Mouse (Mus musculus) heart, embryonic 11.5 days (tissue): Measurements from ENCODE around the gene Tmem205. TPM values are rescaled to one million over a fixed set of nuclear protein-coding genes. Genes with fewer than 3 reads are reported as not detected.

Experiments used
- ATAC-seq: fragments of 200-750 bp; cut with Nextera tagmentation; replicated peaks from 2 replicates; pipeline ENCODE4 v1.8.0; 2017; ENCODE audit warnings: moderate library complexity; ENCODE audit not compliant: insufficient number of reproducible peaks, low FRiP score, low TSS enrichment
- H3K27ac ChIP-seq: fragments of 300-500 bp; sonication (generic); 2 replicates; pipeline ENCODE4 v1.5.1; 2014; ENCODE audit warnings: mild to moderate bottlenecking, low read depth, low read length
- H3K27me3 ChIP-seq: fragments of 300-500 bp; sonication (generic); 2 replicates; pipeline ENCODE4 v1.6.1; 2014; ENCODE audit warnings: mild to moderate bottlenecking, low read length, mixed read lengths; ENCODE audit not compliant: control insufficient read depth, insufficient read depth
- H3K36me3 ChIP-seq: fragments of 300-500 bp; sonication (generic); 2 replicates; pipeline ENCODE4 v1.6.1; 2014; ENCODE audit warnings: mild to moderate bottlenecking, low read length, moderate library complexity, mixed read lengths; ENCODE audit not compliant: control insufficient read depth, insufficient read depth
- H3K4me1 ChIP-seq: fragments of 300-500 bp; sonication (generic); 2 replicates; pipeline ENCODE4 v1.6.1; 2014; ENCODE audit warnings: low read length; ENCODE audit not compliant: control insufficient read depth, insufficient read depth
- H3K4me2 ChIP-seq: fragments of 300-500 bp; sonication (generic); 2 replicates; pipeline ENCODE4 v1.6.1; 2014; ENCODE audit warnings: mild to moderate bottlenecking, moderate library complexity
- H3K4me3 ChIP-seq: fragments of 300-500 bp; sonication (generic); 2 replicates; pipeline ENCODE4 v1.5.1; 2014; ENCODE audit warnings: low read depth, low read length
- H3K9ac ChIP-seq: fragments of 300-500 bp; sonication (generic); 2 replicates; pipeline ENCODE4 v1.6.1; 2014; ENCODE audit warnings: mild to moderate bottlenecking, low read depth, low read length, moderate library complexity
- H3K9me3 ChIP-seq: fragments of 300-500 bp; sonication (generic); replicated peaks from 2 replicates; pipeline ENCODE4 v1.6.1; 2016; ENCODE audit warnings: low read length; ENCODE audit not compliant: control insufficient read depth
- WGBS: fragments of 180-500 bp; shearing (Covaris S2); extraction: QIAGEN DNeasy Blood & Tissue Kit; methylation state at CpG from one replicate; pipeline ENCODE4 v1.1.7; 2014; ENCODE audit not compliant: insufficient replicate concordance; 5-methylcytosine and 5-hydroxymethylcytosine counted together
- polyA plus RNA-seq: library from polyadenylated mRNA; unstranded; fragments of >200 nt; fragmentation: Nextera tagmentation; extraction: Ambion mirVana; gene quantifications from 2 replicates; pipeline ENCODE4 v1.2.1, GENCODE M21; 2014

Gene Tmem205
- polyA plus RNA-seq, 1 experiment from 2014 or later = 39.0 TPM

DNA sequence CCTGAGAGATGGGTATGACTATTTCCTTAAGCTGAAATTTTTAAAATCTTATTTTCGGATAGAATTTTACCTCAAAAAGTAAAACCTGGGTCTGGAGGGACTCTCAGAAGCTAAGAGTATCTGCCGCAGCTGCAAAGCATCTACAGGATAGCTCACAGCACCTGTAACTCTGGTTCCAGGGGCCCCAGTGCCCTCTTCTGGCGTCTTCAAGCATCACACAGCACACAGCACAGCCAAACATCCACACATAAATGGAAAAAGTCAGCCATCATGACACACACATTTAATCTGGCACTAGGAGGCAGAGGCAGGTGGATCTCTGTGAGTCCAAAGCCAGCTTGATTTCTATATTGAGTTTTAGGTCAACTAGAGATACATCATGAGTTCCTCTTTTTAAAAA is 50.8 kb downstream of the Tmem205 start:
- no peak for ATAC-seq
- H3K9ac ChIP-seq = no peak overlapping the region
- H3K4me3 ChIP-seq = no peak overlapping the region
- WGBS = 51% methylated on average over 3 of the region's 3 CpGs
- no peak overlapping the region for H3K4me2 ChIP-seq
- H3K36me3 ChIP-seq = no peaks in the 10 kb centered on the region
- H3K27ac ChIP-seq = no peak overlapping the region
- no peaks in the 10 kb centered on the region for H3K4me1 ChIP-seq
- no peaks in the 10 kb centered on the region for H3K27me3 ChIP-seq
- no peaks in the 10 kb centered on the region for H3K9me3 ChIP-seq

DNA sequence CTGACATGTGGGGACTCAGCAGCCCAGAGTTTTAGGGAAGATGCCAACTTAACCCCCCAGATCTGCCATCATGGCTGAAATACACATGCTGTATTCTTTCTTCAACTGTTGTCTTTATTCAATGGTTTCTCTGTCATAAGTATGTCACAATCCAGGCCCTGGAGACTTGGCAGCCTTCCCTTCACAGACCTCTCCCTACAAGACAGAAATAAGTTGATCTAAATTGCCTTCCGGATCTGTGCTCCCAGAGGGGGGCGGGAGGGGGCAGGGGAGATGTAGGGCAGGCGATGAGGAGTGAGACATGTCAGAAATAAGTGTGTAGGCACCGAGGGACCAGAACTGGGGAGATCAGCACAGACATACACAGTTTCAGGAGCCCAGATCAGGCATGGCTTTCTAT is 55.2 kb downstream of the Tmem205 start:
- H3K4me3 ChIP-seq = no peak overlapping the region
- H3K9ac ChIP-seq = no peak overlapping the region
- no peak overlapping the region for H3K4me2 ChIP-seq
- no peaks in the 10 kb centered on the region for H3K36me3 ChIP-seq
- H3K4me1 ChIP-seq = no peaks in the 10 kb centered on the region
- ATAC-seq = no peak
- no peaks in the 10 kb centered on the region for H3K9me3 ChIP-seq
- H3K27ac ChIP-seq = no peak overlapping the region
- no peaks in the 10 kb centered on the region for H3K27me3 ChIP-seq
- WGBS = 57% methylated on average over 4 of the region's 4 CpGs

Other genes starting within 250 kb of the Tmem205 start
- gene Ldlr, start 204.1 kb downstream of the Tmem205 start, polyA plus RNA-seq = 11.1 and 16.0 TPM in 2 replicates
- 90.5 and 103 TPM in 2 replicates for gene Spc24, start 167.3 kb downstream of the Tmem205 start, polyA plus RNA-seq
- 8.9 and 9.0 TPM in 2 replicates for gene Kank2, start 128.8 kb downstream of the Tmem205 start, polyA plus RNA-seq
- gene Angptl8, start 92.0 kb downstream of the Tmem205 start, polyA plus RNA-seq = 1.1 and 1.9 TPM in 2 replicates
- gene Dock6, start 74.9 kb downstream of the Tmem205 start, polyA plus RNA-seq = 43.9 and 50.1 TPM in 2 replicates
- 5.6 and 6.4 TPM in 2 replicates for gene Rab3d, start 9.4 kb downstream of the Tmem205 start, polyA plus RNA-seq
- 2.3 and 3.3 TPM in 2 replicates for gene Ccdc159, start 85 bp downstream of the Tmem205 start, polyA plus RNA-seq
- gene Plppr2, start 9.5 kb upstream of the Tmem205 start, polyA plus RNA-seq = 5.3 and 5.5 TPM in 2 replicates
- gene Swsap1, start 28.2 kb upstream of the Tmem205 start, polyA plus RNA-seq = 9.0 and 13.1 TPM in 2 replicates
- 15.4 and 22.8 TPM in 2 replicates for gene Epor, start 36.0 kb upstream of the Tmem205 start, polyA plus RNA-seq
- gene Rgl3, start 61.9 kb upstream of the Tmem205 start, polyA plus RNA-seq = 0.74 and 1.1 TPM in 2 replicates
- gene Ccdc151, start 75.1 kb upstream of the Tmem205 start, polyA plus RNA-seq = not detected in 2 replicates
- gene Prkcsh, start 75.2 kb upstream of the Tmem205 start, polyA plus RNA-seq = 72.2 and 77.8 TPM in 2 replicates
- gene Elavl3, start 124.5 kb upstream of the Tmem205 start, polyA plus RNA-seq = 0.27 and 0.37 TPM in 2 replicates
- gene Gm49318, start 143.7 kb upstream of the Tmem205 start, polyA plus RNA-seq = not detected in 2 replicates
- gene Zfp653, start 143.8 kb upstream of the Tmem205 start, polyA plus RNA-seq = 5.5 and 6.7 TPM in 2 replicates
- 48.4 and 50.6 TPM in 2 replicates for gene Ecsit, start 157.9 kb upstream of the Tmem205 start, polyA plus RNA-seq
- gene Cnn1, start 171.7 kb upstream of the Tmem205 start, polyA plus RNA-seq = 388 and 445 TPM in 2 replicates
- gene Elof1, start 189.6 kb upstream of the Tmem205 start, polyA plus RNA-seq = 132 and 134 TPM in 2 replicates
- 51.6 and 68.9 TPM in 2 replicates for gene Acp5, start 208.2 kb upstream of the Tmem205 start, polyA plus RNA-seq
- 47.0 and 47.8 TPM in 2 replicates for gene Pigyl, start 229.3 kb upstream of the Tmem205 start, polyA plus RNA-seq